Mouse (Mus musculus) hindbrain, embryonic 15.5 days (tissue): Measurements from ENCODE around the gene Rapgef3. TPM values are rescaled to one million over a fixed set of nuclear protein-coding genes. Genes with fewer than 3 reads are reported as not detected.

ENCODE experiments used
- ATAC-seq: fragments of 200-750 bp; cut with Nextera tagmentation; 2 replicates; pipeline ENCODE4 v1.8.0; 2017; ENCODE audit warnings: low read depth, moderate number of reproducible peaks, moderate TSS enrichment; ENCODE audit not compliant: low FRiP score
- H3K27ac ChIP-seq: fragments of 300-500 bp; sonication (generic); replicated peaks from 2 replicates; pipeline ENCODE4 v1.5.1; 2015; ENCODE audit warnings: mild to moderate bottlenecking, inconsistent platforms
- H3K27me3 ChIP-seq: fragments of 300-500 bp; sonication (generic); 2 replicates; pipeline ENCODE4 v1.6.1; 2015; ENCODE audit warnings: control low read depth, inconsistent platforms
- H3K36me3 ChIP-seq: fragments of 300-500 bp; sonication (generic); 2 replicates; pipeline ENCODE4 v1.6.1; 2015; ENCODE audit warnings: control low read depth, inconsistent platforms
- H3K4me1 ChIP-seq: fragments of 300-500 bp; sonication (generic); replicated peaks from 2 replicates; pipeline ENCODE4 v1.6.1; 2015; ENCODE audit warnings: control low read depth, inconsistent platforms
- H3K4me2 ChIP-seq: fragments of 300-500 bp; sonication (generic); 2 replicates; pipeline ENCODE4 v1.6.1; 2015; ENCODE audit warnings: moderate library complexity, mild to moderate bottlenecking, inconsistent platforms
- H3K4me3 ChIP-seq: fragments of 300-500 bp; sonication (generic); 2 replicates; pipeline ENCODE4 v1.5.1; 2015; ENCODE audit warnings: mild to moderate bottlenecking, inconsistent platforms
- H3K9ac ChIP-seq: fragments of 300-500 bp; sonication (generic); 2 replicates; pipeline ENCODE4 v1.6.1; 2015; ENCODE audit warnings: inconsistent platforms
- H3K9me3 ChIP-seq: fragments of 300-500 bp; sonication (generic); 2 replicates; pipeline ENCODE4 v1.6.1; 2016; ENCODE audit warnings: control low read depth, inconsistent platforms
- WGBS: fragments of 180-500 bp; shearing (Covaris S2); methylation state at CpG from one replicate; pipeline ENCODE4 v1.1.7; 2015; 5-methylcytosine and 5-hydroxymethylcytosine counted together
- polyA plus RNA-seq: library from polyadenylated mRNA; unstranded; fragments of >200 nt; fragmentation: Nextera tagmentation; extraction: Ambion mirVana; gene quantifications from 2 replicates; pipeline ENCODE4 v1.2.1, GENCODE M21; 2015

Rapgef3 gene
- polyA plus RNA-seq, 1 experiment from 2014 or later, result 15.5 TPM

DNA sequence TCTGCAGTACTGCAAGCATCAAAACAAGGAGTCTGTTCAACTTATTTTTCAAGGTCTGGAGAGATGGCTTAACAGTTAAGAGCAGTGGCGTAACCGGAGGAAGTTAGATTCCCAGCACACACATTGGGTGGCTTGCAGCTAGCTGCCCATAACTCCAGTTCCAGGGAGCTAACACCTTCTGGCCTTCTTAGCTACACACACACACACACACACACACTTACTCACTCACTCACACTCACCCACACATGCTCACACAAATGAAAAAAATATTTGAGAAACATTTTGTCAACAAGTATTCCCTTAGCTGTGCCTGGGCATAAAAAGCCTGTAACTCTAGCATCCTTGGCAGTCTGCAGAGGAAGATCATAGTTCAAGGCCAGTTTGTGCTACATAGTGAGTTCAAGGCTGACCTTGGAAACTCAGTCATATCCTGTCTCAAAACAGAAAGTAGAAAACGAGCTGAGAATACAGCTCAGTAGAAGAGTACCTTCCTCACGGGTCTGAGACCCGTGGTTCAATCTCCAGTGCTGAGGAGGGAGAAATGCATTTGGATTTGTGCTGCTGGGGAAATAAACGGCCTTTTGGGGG, 42.5 kb downstream of the Rapgef3 start:
- no peak overlapping the region for H3K4me3 ChIP-seq
- no peaks in the 10 kb centered on the region for H3K9me3 ChIP-seq
- no peak overlapping the region for H3K4me2 ChIP-seq
- H3K27ac ChIP-seq, result no peak overlapping the region
- ATAC-seq, result no peak
- peaks cover 3% of the 10 kb centered on the region; the same call in 1 of the 2 replicates for H3K4me1 ChIP-seq
- WGBS, result 86% methylated on average over 6 of the region's 6 CpGs
- H3K27me3 ChIP-seq, result no peaks in the 10 kb centered on the region
- H3K36me3 ChIP-seq, result no peaks in the 10 kb centered on the region
- no peak overlapping the region for H3K9ac ChIP-seq

DNA sequence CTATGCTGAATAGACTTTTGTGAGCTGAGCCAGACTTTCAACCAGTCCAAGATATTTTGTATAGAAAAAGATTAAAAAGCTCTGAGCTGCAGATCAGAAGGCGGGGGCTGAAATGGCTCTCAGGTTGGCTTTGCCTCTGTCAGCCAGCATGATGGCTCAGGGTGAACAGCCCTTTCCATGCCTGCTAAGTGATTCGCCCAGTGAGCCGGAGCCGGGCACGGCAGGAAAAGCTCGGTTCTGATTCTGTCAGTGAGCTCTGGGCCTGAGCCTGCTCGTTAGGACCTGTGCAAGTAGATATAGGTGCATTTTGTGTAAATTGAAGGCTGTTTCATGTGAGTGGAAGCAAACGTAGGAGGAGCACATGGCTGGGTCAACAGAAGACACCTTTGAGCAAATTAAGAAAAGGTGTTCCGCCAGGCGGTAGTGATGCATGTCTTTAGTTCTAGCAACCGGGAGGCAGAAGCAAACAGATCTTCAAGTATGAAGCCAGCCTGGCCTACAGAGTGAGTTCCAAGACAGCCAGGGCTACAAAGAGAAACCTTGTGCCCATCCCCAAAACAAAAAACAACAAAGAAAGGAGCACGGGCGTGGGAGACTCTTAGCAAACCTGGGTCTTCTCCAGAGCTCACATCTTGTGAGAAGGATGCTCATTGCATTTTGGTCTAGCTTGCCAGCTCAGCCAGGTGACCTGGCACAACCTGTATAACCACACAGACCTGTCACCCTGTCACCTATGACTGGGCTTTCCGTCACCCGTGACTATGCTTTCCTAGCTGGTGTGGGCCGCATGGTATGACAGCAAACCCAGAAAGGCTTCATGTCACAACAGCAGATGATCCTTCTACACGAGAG, 43.2 kb downstream of the Rapgef3 start:
- no peak overlapping the region for H3K9ac ChIP-seq
- H3K4me1 ChIP-seq, result peaks cover 3% of the 10 kb centered on the region; the same call in 1 of the 2 replicates
- WGBS, result 89% methylated on average over 17 of the region's 17 CpGs
- H3K9me3 ChIP-seq, result no peaks in the 10 kb centered on the region
- H3K4me3 ChIP-seq, result no peak overlapping the region
- no peak overlapping the region for H3K4me2 ChIP-seq
- H3K36me3 ChIP-seq, result no peaks in the 10 kb centered on the region
- H3K27me3 ChIP-seq, result no peaks in the 10 kb centered on the region
- H3K27ac ChIP-seq, result peak overlapping the region; percentile 23; the same call in 1 of the 2 replicates
- no peak for ATAC-seq

DNA sequence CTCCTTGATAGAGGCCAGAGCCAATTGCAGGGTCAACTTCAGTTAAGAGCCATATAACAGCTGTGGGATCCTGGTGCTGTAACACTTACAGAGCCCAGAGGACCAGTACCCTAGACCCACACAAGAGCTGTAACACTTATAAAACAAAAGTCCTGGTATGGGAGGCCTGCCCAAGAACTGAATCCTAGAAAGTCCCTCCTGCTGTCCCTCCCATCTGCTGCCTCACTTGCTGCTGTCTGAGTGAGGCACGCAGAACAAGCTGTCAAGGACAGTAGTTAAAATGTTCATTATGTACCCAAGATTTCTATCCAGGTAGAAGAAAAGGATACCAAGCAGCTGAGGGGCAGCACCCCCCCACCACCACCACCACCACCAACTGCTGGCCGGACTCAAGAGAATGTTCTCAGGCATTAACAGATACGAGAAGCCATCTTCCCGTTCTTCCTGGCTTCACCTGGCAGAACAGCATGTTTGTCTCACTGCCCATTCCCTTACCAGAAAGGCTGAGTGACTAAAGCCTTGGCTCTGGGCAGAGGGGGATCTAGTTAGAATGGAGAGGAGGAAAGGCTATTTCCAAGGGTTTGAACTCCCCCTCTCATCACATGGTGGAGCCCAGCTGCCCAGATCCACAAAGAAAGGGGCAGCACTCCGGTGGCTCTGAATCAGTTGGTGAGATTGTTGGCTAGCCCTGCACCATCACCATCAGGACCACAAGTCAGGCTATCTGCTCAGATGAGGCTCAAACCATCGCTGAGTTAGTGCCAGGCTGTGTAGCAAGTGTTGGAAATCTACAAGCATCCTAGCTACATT, 44.0 kb downstream of the Rapgef3 start:
- Histone ChIP-seq H3K27me3 (no peaks in the 10 kb centered on the region), H3K4me3 (no peak overlapping the region), H3K27ac (no peak overlapping the region), H3K4me1 (no peaks in the 10 kb centered on the region; the same call in 1 of the 2 replicates), H3K4me2 (no peak overlapping the region), H3K36me3 (no peaks in the 10 kb centered on the region), H3K9ac (no peak overlapping the region), H3K9me3 (no peaks in the 10 kb centered on the region)
- 85% methylated on average over 6 of the region's 6 CpGs for WGBS
- no peak for ATAC-seq

GRCm38 (mm10) chr15:97721008-97721701, 46.6 kb downstream of the Rapgef3 start:
- WGBS, result 67% methylated on average over 15 of the region's 15 CpGs
- no peak overlapping the region for H3K4me3 ChIP-seq

GRCm38 (mm10) chr15:97720026-97720675, 47.6 kb downstream of the Rapgef3 start:
- no peak overlapping the region for H3K9ac ChIP-seq
- H3K9me3 ChIP-seq, result no peaks in the 10 kb centered on the region
- no peak overlapping the region for H3K4me2 ChIP-seq
- H3K36me3 ChIP-seq, result no peaks in the 10 kb centered on the region
- no peaks in the 10 kb centered on the region; the same call in 1 of the 2 replicates for H3K4me1 ChIP-seq
- no peak for ATAC-seq
- H3K27me3 ChIP-seq, result no peaks in the 10 kb centered on the region
- no peak overlapping the region for H3K4me3 ChIP-seq
- 71% methylated on average over 12 of the region's 12 CpGs for WGBS
- 0 out of 2 replicates have a peak overlapping the region, but pooled peaks have one; percentile 27 for H3K27ac ChIP-seq

More at GRCm38 (mm10) chr15:97721008-97721701, 46.6 kb downstream of the Rapgef3 start:
- Histone ChIP-seq H3K4me2 (no peak overlapping the region), H3K36me3 (no peaks in the 10 kb centered on the region), H3K27ac (no peak overlapping the region), H3K9ac (no peak overlapping the region), H3K9me3 (no peaks in the 10 kb centered on the region), H3K27me3 (no peaks in the 10 kb centered on the region), H3K4me1 (no peaks in the 10 kb centered on the region; the same call in 1 of the 2 replicates)
- no peak for ATAC-seq

DNA sequence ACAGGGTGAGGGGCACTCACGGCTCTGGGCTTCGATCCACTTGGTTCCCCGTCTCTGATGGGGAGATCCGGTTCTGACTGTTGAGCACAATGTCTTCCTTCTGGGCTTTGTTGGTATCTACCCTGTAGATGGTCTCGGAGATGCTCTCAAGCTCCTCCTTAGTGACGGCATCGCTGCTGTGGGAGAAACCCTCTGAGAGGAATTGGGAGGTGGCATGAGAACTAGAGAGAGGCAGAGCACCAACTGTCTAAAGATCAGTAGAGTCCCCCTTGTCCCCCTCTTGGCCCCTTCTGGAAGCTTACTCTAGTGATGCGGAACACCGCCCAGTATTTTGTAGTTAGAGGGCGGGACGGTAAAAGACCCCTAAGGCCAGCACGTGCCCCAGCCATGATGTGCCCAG, 48.3 kb downstream of the Rapgef3 start:
- H3K27ac ChIP-seq, result no peak overlapping the region
- no peaks in the 10 kb centered on the region; the same call in 1 of the 2 replicates for H3K4me1 ChIP-seq
- no peak overlapping the region for H3K9ac ChIP-seq
- H3K27me3 ChIP-seq, result no peaks in the 10 kb centered on the region
- no peaks in the 10 kb centered on the region for H3K36me3 ChIP-seq
- H3K4me2 ChIP-seq, result no peak overlapping the region
- H3K4me3 ChIP-seq, result no peak overlapping the region
- H3K9me3 ChIP-seq, result no peaks in the 10 kb centered on the region
- WGBS, result 90% methylated on average over 12 of the region's 12 CpGs
- ATAC-seq, result no peak

- Histone ChIP-seq H3K4me1 (no peaks in the 10 kb centered on the region), H3K27me3 (no peaks in the 10 kb centered on the region), H3K27ac (no peak overlapping the region), H3K4me3 (no peak overlapping the region), H3K36me3 (no peaks in the 10 kb centered on the region), H3K9ac (no peak overlapping the region), H3K9me3 (no peaks in the 10 kb centered on the region), H3K4me2 (no peak overlapping the region)
- 88% methylated on average over 8 of the region's 8 CpGs for WGBS
- ATAC-seq, result no peak
Observed at GRCm38 (mm10) chr15:97718535-97719155, 49.1 kb downstream of the Rapgef3 start.

GRCm38 (mm10) chr15:97717861-97718534, 49.8 kb downstream of the Rapgef3 start:
- H3K27ac ChIP-seq, result no peak overlapping the region
- H3K9ac ChIP-seq, result no peak overlapping the region
- ATAC-seq, result peak; percentile 42; the same call in 1 of the 2 replicates
- H3K36me3 ChIP-seq, result no peaks in the 10 kb centered on the region
- H3K4me3 ChIP-seq, result no peak overlapping the region
- no peaks in the 10 kb centered on the region for H3K27me3 ChIP-seq
- H3K4me1 ChIP-seq, result no peaks in the 10 kb centered on the region
- 28% methylated on average over 12 of the region's 12 CpGs for WGBS
- no peak overlapping the region for H3K4me2 ChIP-seq
- no peaks in the 10 kb centered on the region for H3K9me3 ChIP-seq

DNA sequence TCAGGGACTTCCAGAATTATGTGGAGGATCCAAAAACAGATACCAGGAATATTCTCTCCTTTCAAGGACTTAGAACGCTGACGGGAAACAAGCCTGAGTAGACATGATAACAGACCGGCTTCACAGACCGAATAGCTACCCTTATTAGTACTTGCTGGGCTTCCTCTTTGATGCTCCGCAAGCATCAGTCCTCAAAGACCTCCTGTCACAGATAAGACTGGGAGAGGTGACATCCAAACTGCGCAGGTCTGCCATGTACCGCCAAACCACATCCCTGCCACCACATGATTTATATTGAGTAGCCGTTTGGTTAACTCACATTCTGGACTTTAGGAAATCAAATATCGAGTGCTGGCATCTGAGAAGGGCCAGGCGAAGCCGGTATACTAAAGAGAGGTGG, 51.0 kb downstream of the Rapgef3 start:
- no peak overlapping the region for H3K9ac ChIP-seq
- no peak overlapping the region for H3K27ac ChIP-seq
- no peak overlapping the region for H3K4me3 ChIP-seq
- no peaks in the 10 kb centered on the region for H3K9me3 ChIP-seq
- no peak overlapping the region for H3K4me2 ChIP-seq
- ATAC-seq, result no peak
- WGBS, result 96% methylated on average over 11 of the region's 11 CpGs
- no peaks in the 10 kb centered on the region for H3K27me3 ChIP-seq
- no peaks in the 10 kb centered on the region for H3K4me1 ChIP-seq
- no peaks in the 10 kb centered on the region for H3K36me3 ChIP-seq

- no peaks in the 10 kb centered on the region for H3K4me1 ChIP-seq
- H3K4me3 ChIP-seq, result no peak overlapping the region
- no peak overlapping the region for H3K27ac ChIP-seq
- H3K36me3 ChIP-seq, result no peaks in the 10 kb centered on the region
- H3K9me3 ChIP-seq, result no peaks in the 10 kb centered on the region
- H3K4me2 ChIP-seq, result no peak overlapping the region
- no peak for ATAC-seq
- H3K9ac ChIP-seq, result no peak overlapping the region
- WGBS, result 98% methylated on average over 1 of the region's 1 CpGs
- no peaks in the 10 kb centered on the region for H3K27me3 ChIP-seq
Observed at GRCm38 (mm10) chr15:97715734-97716133, 52.0 kb downstream of the Rapgef3 start.
